In the genomic region with DNA sequence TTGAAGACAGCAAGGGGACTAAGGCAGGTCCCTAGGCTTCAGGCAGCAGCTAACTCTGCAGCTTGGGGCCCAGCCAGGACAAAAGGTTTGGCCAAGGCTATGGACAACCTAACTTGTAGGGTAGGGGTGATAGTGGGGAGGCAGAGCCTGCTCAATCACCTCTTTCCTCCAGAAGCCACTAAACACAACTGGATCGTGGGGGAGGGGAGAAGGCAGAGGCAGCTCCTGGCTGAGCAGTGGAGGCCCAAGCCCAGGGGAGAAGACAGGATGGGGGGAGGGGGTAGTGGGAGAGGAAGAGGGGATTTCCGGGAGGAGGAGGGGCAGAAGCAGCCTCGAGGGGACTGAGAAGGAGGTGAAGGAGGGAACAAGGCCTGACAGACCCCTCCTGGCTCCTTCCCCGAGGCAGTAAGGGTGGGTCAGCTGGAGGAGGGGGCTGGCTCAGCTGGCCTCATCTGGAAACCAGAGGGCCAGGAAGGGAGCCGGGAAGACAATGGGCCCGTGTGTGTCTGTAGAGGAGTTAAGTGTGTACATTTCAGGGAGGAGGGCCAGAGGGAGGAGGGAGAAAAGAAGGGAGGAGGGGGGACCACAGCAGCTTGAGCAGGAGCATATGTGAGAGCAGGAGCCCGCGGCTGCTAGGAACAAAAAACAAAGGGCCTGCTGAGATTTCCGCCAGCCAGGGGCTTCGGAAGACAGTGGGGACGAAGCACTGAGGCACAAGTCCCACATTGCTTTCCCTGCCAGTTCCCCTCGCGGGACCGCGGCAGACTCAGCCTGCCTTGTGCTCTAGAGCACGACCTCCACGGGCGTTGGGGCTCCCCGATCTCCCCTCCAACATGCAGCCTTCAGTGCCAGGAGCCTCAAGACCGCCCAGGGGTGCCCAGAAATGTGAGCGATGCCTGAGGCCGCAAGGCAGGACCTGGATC, we compare ENCODE assay signal across 8 mouse cellular contexts. TPM values are rescaled to one million over a fixed set of nuclear protein-coding genes. Genes with fewer than 3 reads are reported as not detected.
A peak's percentile ranks its signal among the peaks of the same experiment; 100 is the strongest.
DNase-seq lines count a peak whose midpoint lies in the region; ATAC-seq lines count a peak whose summit lies in the region.

No protein-coding gene starts in this region.

- H3K36me3 ChIP-seq in limb, embryonic 12.5 days = peaks cover 44% of the 10 kb centered on the region
- H3K36me3 ChIP-seq in midbrain, embryonic 16.5 days (ENCODE audit: control insufficient read depth, insufficient read depth, low read length) = peaks cover 19% of the 10 kb centered on the region

- peak overlapping the region; percentile 99 for H3K9ac ChIP-seq in limb, embryonic 12.5 days (replicated peaks)
- H3K9ac ChIP-seq in midbrain, embryonic 16.5 days (ENCODE audit: low read depth, low read length) = peak overlapping the region; percentile 99

- H3K9me3 ChIP-seq in limb, embryonic 12.5 days = no peaks in the 10 kb centered on the region
- no peaks in the 10 kb centered on the region for H3K9me3 ChIP-seq in midbrain, embryonic 16.5 days (replicated peaks; ENCODE audit: control insufficient read depth, low read length, poor library complexity, severe bottlenecking)

- intact Hi-C loops in heart, postnatal 36 days (cut with DNase I) = loop anchor here (5.0 kb wide), 2 partner anchors 82 to 102 kb away; a partner anchor contains a TSS

- H3K4me1 ChIP-seq in limb, embryonic 12.5 days (replicated peaks) = peaks cover 55% of the 10 kb centered on the region
- peaks cover 31% of the 10 kb centered on the region for H3K4me1 ChIP-seq in midbrain, embryonic 16.5 days (ENCODE audit: control insufficient read depth, insufficient read depth, low read length)

- peak overlapping the region; percentile 90 for H3K4me2 ChIP-seq in limb, embryonic 12.5 days
- peak overlapping the region; percentile 67 for H3K4me2 ChIP-seq in midbrain, embryonic 16.5 days (ENCODE audit: low read length)

- H3K27me3 ChIP-seq in limb, embryonic 12.5 days = no peaks in the 10 kb centered on the region
- H3K27me3 ChIP-seq in midbrain, embryonic 16.5 days (ENCODE audit: control insufficient read depth, insufficient read depth, low read depth, low read length) = no peaks in the 10 kb centered on the region

- WGBS in limb, embryonic 12.5 days = 0% methylated on average over 22 of the region's 22 CpGs
- WGBS in midbrain, embryonic 16.5 days = under 1% methylated on average over 21 of the region's 22 CpGs

- peak; percentile 37 to 44 for DNase-seq in B cell, adult 2 months
- peak; percentile 47 for DNase-seq in Muller cell, postnatal 12 days (ENCODE audit: inconsistent ontology term)
- DNase-seq in heart, postnatal 36 days = peak; percentile 53 to 62
- DNase-seq in thymus, adult 18-20 months = peak; percentile 69 to 80
- DNase-seq in layer of hippocampus, adult 9-11 months = no peak

- H3K4me3 ChIP-seq in limb, embryonic 12.5 days (replicated peaks) = peak overlapping the region; percentile 100
- peak overlapping the region; percentile 98 for H3K4me3 ChIP-seq in midbrain, embryonic 16.5 days (ENCODE audit: low read depth, low read length)

- peak overlapping the region; percentile 100 for H3K27ac ChIP-seq in limb, embryonic 12.5 days
- H3K27ac ChIP-seq in midbrain, embryonic 16.5 days (ENCODE audit: low read length) = peak overlapping the region; percentile 96

- peak; percentile 7 for ATAC-seq in erythroid progenitor cell, adult 5-6 weeks (replicated peaks; ENCODE audit: low FRiP score, poor library complexity, severe bottlenecking)
- peak; percentile 79 for ATAC-seq in limb, embryonic 12.5 days (ENCODE audit: insufficient number of reproducible peaks, insufficient read depth, low FRiP score, low TSS enrichment, low read depth)
- peak; percentile 9; the same call in 1 of the 2 replicates for ATAC-seq in midbrain, embryonic 16.5 days

RNA-seq across cellular contexts. Expression of a gene that starts 1.4 kb away (rescaled TPM):
- 11.3 and 35.3 TPM in 2 replicates for total RNA-seq in erythroid progenitor cell, adult 5-6 weeks (2015; ENCODE audit: low replicate concordance)
- total RNA-seq in erythroid progenitor cell, adult 5-6 weeks (2017; ENCODE audit: low replicate concordance) = 14.6 and 16.1 TPM in 2 replicates
- total RNA-seq in heart, postnatal 36 days (2021) = 1 to 10 TPM; 6.1 to 7.0 TPM
- polyA plus RNA-seq in limb, embryonic 12.5 days (2016; fragmentation: Nextera tagmentation; extraction: Ambion mirVana) = 115 and 128 TPM in 2 replicates
- polyA plus RNA-seq in midbrain, embryonic 16.5 days (2015; fragmentation: Nextera tagmentation; extraction: Ambion mirVana) = 83.8 and 93.2 TPM in 2 replicates

RNA-seq across cellular contexts. Expression of a gene that starts 12.5 kb away (rescaled TPM):
- 43.2 and 79.6 TPM in 2 replicates for total RNA-seq in erythroid progenitor cell, adult 5-6 weeks (2015; ENCODE audit: low replicate concordance)
- total RNA-seq in erythroid progenitor cell, adult 5-6 weeks (2017; ENCODE audit: low replicate concordance) = 35.9 and 76.8 TPM in 2 replicates
- total RNA-seq in heart, postnatal 36 days (2021) = 1 to 10 TPM; 2.2 to 3.4 TPM
- 18.3 and 20.4 TPM in 2 replicates for polyA plus RNA-seq in limb, embryonic 12.5 days (2016; fragmentation: Nextera tagmentation; extraction: Ambion mirVana)
- polyA plus RNA-seq in midbrain, embryonic 16.5 days (2015; fragmentation: Nextera tagmentation; extraction: Ambion mirVana) = 4.8 and 6.6 TPM in 2 replicates

RNA-seq across cellular contexts. Expression of a gene that starts 12.6 kb away (rescaled TPM):
- 174 and 194 TPM in 2 replicates for total RNA-seq in erythroid progenitor cell, adult 5-6 weeks (2015; ENCODE audit: low replicate concordance)
- 107 and 197 TPM in 2 replicates for total RNA-seq in erythroid progenitor cell, adult 5-6 weeks (2017; ENCODE audit: low replicate concordance)
- 1 to 10 TPM; 6.1 to 7.5 TPM for total RNA-seq in heart, postnatal 36 days (2021)
- 11.6 and 11.9 TPM in 2 replicates for polyA plus RNA-seq in limb, embryonic 12.5 days (2016; fragmentation: Nextera tagmentation; extraction: Ambion mirVana)
- polyA plus RNA-seq in midbrain, embryonic 16.5 days (2015; fragmentation: Nextera tagmentation; extraction: Ambion mirVana) = 7.4 and 10.1 TPM in 2 replicates

RNA-seq across cellular contexts. Expression of a gene that starts 19.4 kb away (rescaled TPM):
- 1,034 and 1,190 TPM in 2 replicates for total RNA-seq in erythroid progenitor cell, adult 5-6 weeks (2015; ENCODE audit: low replicate concordance)
- 811 and 1,012 TPM in 2 replicates for total RNA-seq in erythroid progenitor cell, adult 5-6 weeks (2017; ENCODE audit: low replicate concordance)
- total RNA-seq in heart, postnatal 36 days (2021) = 100 to 1,000 TPM; 805 to 853 TPM
- 1,381 and 1,432 TPM in 2 replicates for polyA plus RNA-seq in limb, embryonic 12.5 days (2016; fragmentation: Nextera tagmentation; extraction: Ambion mirVana)
- polyA plus RNA-seq in midbrain, embryonic 16.5 days (2015; fragmentation: Nextera tagmentation; extraction: Ambion mirVana) = 698 and 713 TPM in 2 replicates

RNA-seq across cellular contexts. Expression of a gene that starts 24.3 kb away (rescaled TPM):
- 2.9 TPM in 1 of 2 replicates, not detected in the other for total RNA-seq in erythroid progenitor cell, adult 5-6 weeks (2015; ENCODE audit: low replicate concordance)
- 2.6 and 7.1 TPM in 2 replicates for total RNA-seq in erythroid progenitor cell, adult 5-6 weeks (2017; ENCODE audit: low replicate concordance)
- 10 to 100 TPM in 1 of 2 experiments, 1 to 10 TPM in 1; 10.0 to 13.2 TPM for total RNA-seq in heart, postnatal 36 days (2021)
- polyA plus RNA-seq in limb, embryonic 12.5 days (2016; fragmentation: Nextera tagmentation; extraction: Ambion mirVana) = 149 and 157 TPM in 2 replicates
- polyA plus RNA-seq in midbrain, embryonic 16.5 days (2015; fragmentation: Nextera tagmentation; extraction: Ambion mirVana) = 49.9 and 55.7 TPM in 2 replicates

Comparison
In these comparisons a context has a peak if more than half of its experiments do, and no peak if none do; other contexts are left out.
1. ATAC-seq: peak in every context shown above with its lines; median percentile 79 in limb, embryonic 12.5 days; 9 in midbrain, embryonic 16.5 days; 7 in erythroid progenitor cell, adult 5-6 weeks.
2. RNA of a gene that starts 12.5 kb away (total RNA-seq): 35.9 to 79.6 TPM in erythroid progenitor cell, adult 5-6 weeks; 2.2 to 3.4 TPM in heart, postnatal 36 days; every median in the first group is over 4 times any median in the second.
3. RNA of a gene that starts 12.6 kb away (total RNA-seq): 107 to 197 TPM in erythroid progenitor cell, adult 5-6 weeks; 6.1 to 7.5 TPM in heart, postnatal 36 days; every median in the first group is over 10 times any median in the second.